Mouse (Mus musculus) liver, embryonic 14.5 days (tissue): Measurements from ENCODE around the gene Ercc6l2. TPM values are rescaled to one million over a fixed set of nuclear protein-coding genes. Genes with fewer than 3 reads are reported as not detected.

ENCODE experiments used
- ATAC-seq: fragments of 200-750 bp; cut with Nextera tagmentation; 2 replicates; pipeline ENCODE4 v1.8.0; 2017; ENCODE audit warnings: moderate number of reproducible peaks, mild to moderate bottlenecking, moderate library complexity; ENCODE audit not compliant: insufficient read depth
- DNase-seq, 3 experiments: peaks; one replicate each; pipeline ENCODE4 v3.0.0-alpha.2; 2012 to 2013; ENCODE audit warnings: low read depth in 3 of 3, low spot score in 3 of 3
- H3K27ac ChIP-seq: fragments of 300-500 bp; sonication (generic); 2 replicates; pipeline ENCODE4 v1.5.1; 2014; ENCODE audit warnings: moderate library complexity, mild to moderate bottlenecking, control low read depth, inconsistent platforms
- H3K27me3 ChIP-seq: fragments of 300-500 bp; sonication (generic); 2 replicates; pipeline ENCODE4 v1.6.1; 2014; ENCODE audit warnings: mild to moderate bottlenecking, low read length, moderate library complexity; ENCODE audit not compliant: control insufficient read depth, insufficient read depth
- H3K36me3 ChIP-seq: fragments of 300-500 bp; sonication (generic); replicated peaks from 2 replicates; pipeline ENCODE4 v1.6.1; 2014; ENCODE audit warnings: low read depth; ENCODE audit not compliant: control insufficient read depth, insufficient read depth
- H3K4me1 ChIP-seq, 2 experiments: fragments of 200-500 bp in 1 of 2; fragments of 300-500 bp in 1 of 2; sonication (generic) in 1 of 2; replicated peaks; 2 replicates each; pipeline ENCODE4 v1.6.1; 2012 to 2014; ENCODE audit warnings: antibody characterized with exemption in 1 of 2, inconsistent platforms in 1 of 2, low read length in 1 of 2; ENCODE audit not compliant: control insufficient read depth in 2 of 2, insufficient read depth in 2 of 2
- H3K4me2 ChIP-seq: fragments of 300-500 bp; sonication (generic); 2 replicates; pipeline ENCODE4 v1.6.1; 2014; ENCODE audit warnings: low read depth, mild to moderate bottlenecking, control low read depth, moderate library complexity
- H3K4me3 ChIP-seq, 2 experiments: fragments of 200-500 bp in 1 of 2; fragments of 300-500 bp in 1 of 2; sonication (generic) in 1 of 2; 2 replicates each; pipeline ENCODE4 v1.5.1; 2012 to 2014; ENCODE audit warnings: low read depth in 2 of 2, low read length in 2 of 2, mild to moderate bottlenecking in 2 of 2, control low read depth in 1 of 2, inconsistent platforms in 1 of 2, moderate library complexity in 1 of 2; ENCODE audit not compliant: insufficient read depth in 1 of 2
- H3K9ac ChIP-seq: fragments of 300-500 bp; sonication (generic); replicated peaks from 2 replicates; pipeline ENCODE4 v1.6.1; 2014; ENCODE audit warnings: mild to moderate bottlenecking, control low read depth, moderate library complexity
- H3K9me3 ChIP-seq: fragments of 300-500 bp; sonication (generic); 2 replicates; pipeline ENCODE4 v1.6.1; 2016; ENCODE audit warnings: low read length, mixed read lengths; ENCODE audit not compliant: control insufficient read depth
- CTCF ChIP-seq: IDR thresholded peaks from 2 replicates; pipeline ENCODE4 v1.5.1; 2016; ENCODE audit warnings: antibody characterized with exemption, low read depth, control low read depth
- EP300 ChIP-seq: IDR thresholded peaks from 2 replicates; pipeline ENCODE4 v1.6.1; 2016; ENCODE audit warnings: antibody characterized with exemption, low read depth
- WGBS: fragments of 180-500 bp; shearing (Covaris S2); extraction: QIAGEN DNeasy Blood & Tissue Kit; methylation state at CpG from one replicate; pipeline ENCODE4 v1.1.7; 2014; ENCODE audit not compliant: insufficient replicate concordance; 5-methylcytosine and 5-hydroxymethylcytosine counted together
- polyA plus RNA-seq, 2 experiments: library from polyadenylated mRNA; depleted of rRNA in 1 of 2; stranded (reverse) in 1 of 2; unstranded in 1 of 2; fragments of >200 nt; fragmentation: Nextera tagmentation in 1 of 2; extraction: Ambion mirVana in 1 of 2; gene quantifications; 2 replicates each; pipeline versions ENCODE4 v1.2.1 to v1.2.3; 2012 to 2014

Ercc6l2 gene
- polyA plus RNA-seq, 2 experiments: 6.6 to 6.7 TPM

- H3K9ac ChIP-seq: no peak overlapping the region
- TF ChIP-seq EP300: no peak
- DNase-seq (no peak), ATAC-seq (no peak)
- no peaks in the 10 kb centered on the region for H3K27me3 ChIP-seq
- H3K4me3 ChIP-seq: no peak overlapping the region
- H3K27ac ChIP-seq: no peak overlapping the region
- WGBS: 47% methylated on average over 2 of the region's 2 CpGs
- no peaks in the 10 kb centered on the region for H3K9me3 ChIP-seq
- no peak overlapping the region for H3K4me2 ChIP-seq
- no peaks in the 10 kb centered on the region for H3K36me3 ChIP-seq
- no peaks in the 10 kb centered on the region for H3K4me1 ChIP-seq
These were observed 35.4 kb upstream of the Ercc6l2 start for GRCm38 (mm10) chr13:63779376-63780291.

GRCm38 (mm10) chr13:63792234-63792831 is 22.7 kb upstream of the Ercc6l2 start:
- Histone ChIP-seq H3K4me1 (no peaks in the 10 kb centered on the region), H3K27me3 (no peaks in the 10 kb centered on the region), H3K9ac (no peak overlapping the region), H3K4me3 (no peak overlapping the region), H3K36me3 (no peaks in the 10 kb centered on the region), H3K9me3 (no peaks in the 10 kb centered on the region), H3K27ac (no peak overlapping the region), H3K4me2 (no peak overlapping the region)
- no peak for ATAC-seq
- TF ChIP-seq CTCF (no peak), EP300 (no peak)
- 70% methylated on average over 2 of the region's 2 CpGs for WGBS
- no peak for DNase-seq

GRCm38 (mm10) chr13:63793345-63794308 is 21.4 kb upstream of the Ercc6l2 start:
- WGBS: 58% methylated on average over 7 of the region's 7 CpGs

GRCm38 (mm10) chr13:63798677-63799076 is 16.4 kb upstream of the Ercc6l2 start:
- DNase-seq (no peak), ATAC-seq (no peak)
- Histone ChIP-seq H3K27ac (no peak overlapping the region), H3K4me1 (no peaks in the 10 kb centered on the region), H3K27me3 (no peaks in the 10 kb centered on the region), H3K36me3 (no peaks in the 10 kb centered on the region), H3K9ac (no peak overlapping the region), H3K4me2 (no peak overlapping the region), H3K4me3 (no peak overlapping the region), H3K9me3 (no peaks in the 10 kb centered on the region)
- TF ChIP-seq EP300 (no peak), CTCF (no peak)
- 62% methylated on average over 3 of the region's 3 CpGs for WGBS

More at GRCm38 (mm10) chr13:63793345-63794308, 21.4 kb upstream of the Ercc6l2 start:
- Histone ChIP-seq H3K9ac (no peak overlapping the region), H3K27me3 (no peaks in the 10 kb centered on the region), H3K9me3 (no peaks in the 10 kb centered on the region), H3K4me1 (no peaks in the 10 kb centered on the region), H3K36me3 (no peaks in the 10 kb centered on the region), H3K4me2 (no peak overlapping the region), H3K4me3 (no peak overlapping the region), H3K27ac (no peak overlapping the region)
- TF ChIP-seq CTCF (no peak), EP300 (no peak)
- DNase-seq: no peak
- ATAC-seq: no peak
